Mouse (Mus musculus): ENCODE results near the gene Grid1.

GRCm38 (mm10) chr14:35107596-35107995 lies 287.7 kb downstream of the Grid1 start:
- no peak for TF ChIP-seq CTCF (IDR thresholded peaks at IDR 0.05; ENCODE audit: low read depth, low read length)
- no peak for TF ChIP-seq POLR2A (IDR thresholded peaks at IDR 0.05; ENCODE audit: extremely low read depth, insufficient read depth, low read length)
